Mouse (Mus musculus) hindbrain, embryonic 14.5 days (tissue): ENCODE data around the gene Cbr4. TPM values are rescaled to one million over a fixed set of nuclear protein-coding genes. Genes with fewer than 3 reads are reported as not detected.

Experiments
- ATAC-seq: fragments of 200-750 bp; cut with Nextera tagmentation; 2 replicates; pipeline ENCODE4 v1.8.0; 2017; ENCODE audit warnings: moderate number of reproducible peaks, mild to moderate bottlenecking, moderate TSS enrichment, moderate library complexity; ENCODE audit not compliant: low FRiP score
- DNase-seq: peaks from one replicate; pipeline ENCODE4 v3.0.0-alpha.2; 2015; ENCODE audit warnings: low spot score
- H3K27ac ChIP-seq: fragments of 300-500 bp; sonication (generic); 2 replicates; pipeline ENCODE4 v1.5.1; 2014; ENCODE audit warnings: mild to moderate bottlenecking, moderate library complexity
- H3K27me3 ChIP-seq: fragments of 300-500 bp; sonication (generic); 2 replicates; pipeline ENCODE4 v1.6.1; 2014; ENCODE audit warnings: mild to moderate bottlenecking, low read length, mixed read lengths; ENCODE audit not compliant: control insufficient read depth, insufficient read depth
- H3K36me3 ChIP-seq: fragments of 300-500 bp; sonication (generic); replicated peaks from 2 replicates; pipeline ENCODE4 v1.6.1; 2014; ENCODE audit not compliant: control insufficient read depth, insufficient read depth
- H3K4me1 ChIP-seq: fragments of 300-500 bp; sonication (generic); replicated peaks from 2 replicates; pipeline ENCODE4 v1.6.1; 2014; ENCODE audit warnings: antibody characterized with exemption, low read length, mixed read lengths; ENCODE audit not compliant: control insufficient read depth, insufficient read depth
- H3K4me2 ChIP-seq: fragments of 300-500 bp; sonication (generic); replicated peaks from 2 replicates; pipeline ENCODE4 v1.6.1; 2014; ENCODE audit warnings: mild to moderate bottlenecking, moderate library complexity
- H3K4me3 ChIP-seq: fragments of 300-500 bp; sonication (generic); replicated peaks from 2 replicates; pipeline ENCODE4 v1.5.1; 2014; ENCODE audit warnings: mild to moderate bottlenecking, low read length
- H3K9ac ChIP-seq: fragments of 300-500 bp; sonication (generic); 2 replicates; pipeline ENCODE4 v1.6.1; 2014
- H3K9me3 ChIP-seq: fragments of 300-500 bp; sonication (generic); 2 replicates; pipeline ENCODE4 v1.6.1; 2016; ENCODE audit warnings: low read length; ENCODE audit not compliant: control insufficient read depth
- WGBS: fragments of 180-500 bp; shearing (Covaris S2); extraction: QIAGEN DNeasy Blood & Tissue Kit; methylation state at CpG from one replicate; pipeline ENCODE4 v1.1.7; 2014; 5-methylcytosine and 5-hydroxymethylcytosine counted together
- polyA plus RNA-seq: library from polyadenylated mRNA; unstranded; fragments of >200 nt; fragmentation: Nextera tagmentation; extraction: Ambion mirVana; gene quantifications from 2 replicates; pipeline ENCODE4 v1.2.1, GENCODE M21; 2014

The Cbr4 gene
- polyA plus RNA-seq, 1 experiment from 2014 or later, result 22.4 TPM

DNA sequence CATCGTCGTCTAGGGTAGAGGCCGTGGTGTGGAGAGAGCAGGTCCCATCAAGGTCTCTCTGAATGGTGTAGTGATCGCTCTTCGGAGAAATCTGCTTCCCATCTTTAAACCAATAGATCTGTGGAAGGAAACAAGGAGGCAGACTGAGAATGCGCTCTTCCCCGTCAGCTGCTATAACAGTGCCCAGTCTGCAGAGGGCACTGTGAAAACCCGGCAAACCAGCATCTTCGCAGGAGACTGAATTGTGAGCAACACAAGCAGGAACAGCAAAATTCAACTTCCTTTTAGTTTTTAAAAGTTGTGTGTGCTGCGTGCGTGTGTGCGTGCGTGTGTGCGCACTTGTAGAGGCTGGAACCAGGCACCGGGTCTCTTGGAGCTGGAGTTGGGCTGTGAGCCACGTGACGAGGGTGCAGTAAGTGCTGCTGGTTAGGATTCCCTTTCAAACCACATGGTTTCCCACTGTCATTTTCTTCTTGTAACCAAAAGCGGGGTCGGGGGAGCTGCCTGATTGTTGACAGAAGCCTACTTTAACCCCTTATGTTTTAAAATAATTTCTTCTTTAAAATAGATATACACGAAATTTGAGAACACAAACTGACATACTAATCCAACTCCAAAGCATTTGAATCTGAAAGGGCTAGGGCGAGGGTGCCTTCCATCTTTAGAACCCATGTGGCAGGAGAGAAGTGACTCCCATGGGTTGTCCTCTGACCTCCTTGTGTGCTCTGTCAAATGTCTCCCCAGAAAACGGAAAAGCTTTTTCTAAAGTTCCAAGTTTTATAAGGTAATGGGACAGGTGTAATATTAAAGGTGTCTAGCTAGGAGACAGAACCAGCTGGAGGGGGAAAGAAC, 44.6 kb downstream of the Cbr4 start:
- Histone ChIP-seq H3K4me2 (no peak overlapping the region), H3K27me3 (no peaks in the 10 kb centered on the region), H3K36me3 (no peaks in the 10 kb centered on the region; the same call in 1 of the 2 replicates), H3K9me3 (no peaks in the 10 kb centered on the region), H3K4me1 (no peaks in the 10 kb centered on the region), H3K4me3 (no peak overlapping the region), H3K9ac (no peak overlapping the region), H3K27ac (no peak overlapping the region)
- ATAC-seq (no peak), DNase-seq (no peak)
- WGBS, result 65% methylated on average over 22 of the region's 22 CpGs

DNA sequence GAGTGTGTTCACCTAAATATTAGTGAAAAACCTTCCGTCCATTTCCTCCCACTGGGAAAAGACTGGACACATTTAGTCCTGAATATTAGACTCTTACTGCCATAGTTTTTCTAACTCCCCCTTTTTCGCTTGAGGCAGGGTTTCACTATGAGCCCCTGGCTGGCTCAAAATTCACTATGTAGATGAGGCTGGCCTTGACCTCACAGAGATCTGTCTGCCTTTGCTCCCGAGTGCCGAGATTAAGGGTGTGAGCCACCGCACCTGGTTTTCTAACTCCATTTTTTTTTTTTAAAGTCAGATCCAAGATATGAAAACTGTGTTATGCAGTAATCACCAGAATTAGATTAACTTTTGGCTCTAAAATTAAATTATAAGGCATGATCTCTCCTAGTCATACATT, 45.3 kb downstream of the Cbr4 start:
- Histone ChIP-seq H3K4me3 (no peak overlapping the region), H3K27ac (no peak overlapping the region), H3K9me3 (no peaks in the 10 kb centered on the region), H3K4me1 (no peaks in the 10 kb centered on the region), H3K36me3 (no peaks in the 10 kb centered on the region; the same call in 1 of the 2 replicates), H3K27me3 (no peaks in the 10 kb centered on the region), H3K9ac (no peak overlapping the region), H3K4me2 (no peak overlapping the region)
- WGBS, result 82% methylated on average over 5 of the region's 5 CpGs
- no peak for DNase-seq
- ATAC-seq, result no peak

DNA sequence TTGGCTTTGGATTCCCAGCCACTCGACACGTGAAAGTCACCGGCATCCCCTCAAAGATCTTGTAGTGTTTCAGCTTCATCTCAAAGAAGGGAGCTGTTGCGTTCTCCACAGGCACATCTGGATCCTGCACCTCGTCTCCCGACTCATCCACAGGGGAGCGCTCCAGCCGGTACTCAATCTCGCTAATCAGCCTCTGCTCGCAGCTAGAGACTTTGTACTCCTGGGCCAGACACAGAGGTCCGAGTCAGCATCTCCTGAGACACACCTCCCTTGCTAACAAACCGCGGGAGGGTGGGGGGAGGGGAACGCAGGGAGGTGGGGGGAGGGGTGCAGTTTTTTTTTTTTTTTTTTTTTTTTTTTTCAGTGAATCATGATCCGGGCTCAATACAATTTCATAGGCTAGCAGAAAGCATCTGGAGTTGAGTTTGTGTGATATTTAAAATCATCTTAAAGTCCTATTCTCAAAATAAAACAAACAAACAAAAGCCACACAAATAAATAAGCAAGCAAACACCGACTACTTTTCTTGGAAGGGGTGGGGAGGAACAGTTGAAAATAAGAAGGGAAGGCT, 45.9 kb downstream of the Cbr4 start:
- no peaks in the 10 kb centered on the region for H3K9me3 ChIP-seq
- no peak for DNase-seq
- no peak overlapping the region for H3K4me2 ChIP-seq
- H3K27ac ChIP-seq, result no peak overlapping the region
- no peaks in the 10 kb centered on the region; the same call in 1 of the 2 replicates for H3K36me3 ChIP-seq
- no peak overlapping the region for H3K4me3 ChIP-seq
- no peaks in the 10 kb centered on the region for H3K27me3 ChIP-seq
- H3K4me1 ChIP-seq, result no peaks in the 10 kb centered on the region
- no peak overlapping the region for H3K9ac ChIP-seq
- no peak for ATAC-seq
- WGBS, result 44% methylated on average over 16 of the region's 16 CpGs

DNA sequence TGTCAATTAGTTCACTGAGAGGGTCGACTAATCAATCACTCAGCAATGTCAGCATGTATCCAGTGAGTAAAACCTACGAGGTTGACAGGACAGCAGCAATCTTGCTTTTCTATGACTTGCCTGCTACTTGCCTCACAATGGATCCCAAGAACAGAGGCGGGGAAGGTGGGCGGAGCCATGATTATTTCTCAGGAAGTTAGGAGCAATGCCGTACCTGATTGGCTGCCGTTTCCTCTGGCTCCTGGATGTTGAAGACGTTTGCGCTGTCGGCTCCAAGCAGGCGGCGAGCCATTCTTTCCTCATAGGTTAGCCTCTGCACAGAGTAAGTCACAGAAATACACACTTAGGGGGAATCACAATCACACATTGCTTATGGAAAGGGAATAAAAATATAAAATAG, 47.9 kb downstream of the Cbr4 start:
- DNase-seq (peak; percentile 36), ATAC-seq (0 out of 2 replicates have a peak, but pooled peaks have one; percentile 51)
- Histone ChIP-seq H3K27ac (no peak overlapping the region; the same call in 1 of the 2 replicates), H3K9me3 (no peaks in the 10 kb centered on the region), H3K4me2 (no peak overlapping the region; the same call in 1 of the 2 replicates), H3K9ac (no peak overlapping the region), H3K36me3 (no peaks in the 10 kb centered on the region; the same call in 1 of the 2 replicates), H3K4me1 (no peaks in the 10 kb centered on the region), H3K4me3 (no peak overlapping the region), H3K27me3 (no peaks in the 10 kb centered on the region)
- WGBS, result 69% methylated on average over 11 of the region's 11 CpGs

DNA sequence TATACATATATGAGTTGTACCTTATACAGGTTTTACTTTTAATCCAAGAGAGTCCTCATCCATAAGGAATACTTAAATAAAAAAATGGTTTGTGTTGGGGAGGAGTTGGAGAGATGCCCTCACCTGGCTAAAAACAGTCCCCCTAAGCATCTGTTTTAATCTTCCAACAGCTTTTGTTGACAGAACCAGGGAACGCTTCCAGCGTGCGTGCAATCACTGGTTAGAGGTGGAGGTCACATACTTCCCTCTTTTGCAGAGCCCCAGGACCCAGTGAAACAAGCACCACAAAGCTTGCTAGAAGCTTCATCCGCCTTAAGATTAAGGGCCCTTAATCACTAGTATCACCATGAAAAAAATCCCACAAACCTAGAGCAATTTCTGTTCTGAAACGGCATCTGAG, 49.9 kb downstream of the Cbr4 start:
- no peaks in the 10 kb centered on the region for H3K27me3 ChIP-seq
- H3K9ac ChIP-seq, result no peak overlapping the region
- no peaks in the 10 kb centered on the region for H3K9me3 ChIP-seq
- H3K36me3 ChIP-seq, result no peaks in the 10 kb centered on the region
- no peak for DNase-seq
- H3K4me3 ChIP-seq, result no peak overlapping the region
- no peak for ATAC-seq
- no peak overlapping the region for H3K4me2 ChIP-seq
- no peaks in the 10 kb centered on the region for H3K4me1 ChIP-seq
- WGBS, result 87% methylated on average over 5 of the region's 5 CpGs
- H3K27ac ChIP-seq, result no peak overlapping the region

DNA sequence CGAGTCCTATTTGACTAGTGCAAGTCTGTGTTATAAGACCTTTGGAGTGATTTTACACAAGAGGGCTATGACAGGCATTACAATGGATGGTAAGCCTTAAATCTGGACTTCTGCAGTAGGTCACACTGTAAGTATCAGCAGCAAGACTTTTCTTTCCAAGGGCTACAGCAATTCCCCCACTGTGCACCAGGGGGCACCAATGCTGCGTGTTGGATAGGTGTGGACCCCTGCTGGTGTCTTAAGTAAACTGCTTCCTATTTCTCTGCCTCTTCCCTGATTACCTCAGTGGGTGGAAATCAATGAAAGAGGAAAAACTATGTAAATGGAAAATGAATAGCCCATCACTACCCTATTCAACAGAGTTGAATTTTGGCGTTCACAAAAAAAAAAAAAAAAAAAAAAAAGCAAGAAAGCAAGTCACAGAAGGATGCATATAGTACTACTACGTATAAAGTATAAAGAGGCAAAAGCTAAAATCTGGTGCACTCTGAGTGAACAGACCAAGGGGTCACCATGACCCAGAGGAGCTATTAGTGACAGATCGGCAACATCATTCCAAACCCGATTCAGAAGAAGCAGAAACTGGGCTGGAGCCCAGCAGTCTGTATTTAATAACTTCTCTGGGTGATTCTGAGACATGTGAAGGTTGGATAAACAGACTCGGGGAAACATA, 52.4 kb downstream of the Cbr4 start:
- ATAC-seq (peak; percentile 46), DNase-seq (peak; percentile 95)
- 46% methylated on average over 7 of the region's 7 CpGs for WGBS
- no peaks in the 10 kb centered on the region for H3K4me1 ChIP-seq
- no peaks in the 10 kb centered on the region for H3K27me3 ChIP-seq
- H3K9ac ChIP-seq, result no peak overlapping the region
- no peaks in the 10 kb centered on the region for H3K36me3 ChIP-seq
- no peaks in the 10 kb centered on the region for H3K9me3 ChIP-seq
- H3K4me3 ChIP-seq, result no peak overlapping the region
- no peak overlapping the region for H3K27ac ChIP-seq
- H3K4me2 ChIP-seq, result no peak overlapping the region

DNA sequence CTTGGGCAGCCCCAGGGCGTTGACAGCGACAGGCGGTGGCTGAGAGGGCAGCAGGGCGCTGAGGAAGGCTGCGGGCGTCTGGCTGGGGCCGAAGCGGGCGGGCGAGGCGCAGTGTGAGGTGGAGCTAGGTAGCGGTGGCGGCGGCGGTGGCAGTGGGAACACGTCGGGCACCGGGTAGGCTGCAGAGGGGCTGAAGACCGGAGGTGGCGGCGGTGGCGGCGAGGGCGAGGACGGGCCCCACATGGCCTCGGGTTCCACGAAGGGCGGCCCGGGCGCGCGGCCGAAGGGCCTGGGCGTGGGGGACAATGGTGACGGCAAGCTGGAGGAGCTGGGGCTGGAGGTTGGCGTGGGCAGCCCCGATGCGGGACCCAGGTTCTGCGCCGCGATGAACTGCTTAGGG, 62.1 kb downstream of the Cbr4 start:
- 56% methylated on average over 41 of the region's 41 CpGs for WGBS
- H3K9me3 ChIP-seq, result peaks cover 16% of the 10 kb centered on the region
- H3K4me1 ChIP-seq, result no peaks in the 10 kb centered on the region
- no peaks in the 10 kb centered on the region for H3K27me3 ChIP-seq
- peak overlapping the region; percentile 33 for H3K4me2 ChIP-seq
- no peak for ATAC-seq
- no peak for DNase-seq
- H3K36me3 ChIP-seq, result 0 out of 2 replicates have a peak, but pooled peaks cover 8% of the 10 kb centered on the region
- no peak overlapping the region for H3K27ac ChIP-seq
- no peak overlapping the region for H3K9ac ChIP-seq
- peak overlapping the region; percentile 15 for H3K4me3 ChIP-seq

DNA sequence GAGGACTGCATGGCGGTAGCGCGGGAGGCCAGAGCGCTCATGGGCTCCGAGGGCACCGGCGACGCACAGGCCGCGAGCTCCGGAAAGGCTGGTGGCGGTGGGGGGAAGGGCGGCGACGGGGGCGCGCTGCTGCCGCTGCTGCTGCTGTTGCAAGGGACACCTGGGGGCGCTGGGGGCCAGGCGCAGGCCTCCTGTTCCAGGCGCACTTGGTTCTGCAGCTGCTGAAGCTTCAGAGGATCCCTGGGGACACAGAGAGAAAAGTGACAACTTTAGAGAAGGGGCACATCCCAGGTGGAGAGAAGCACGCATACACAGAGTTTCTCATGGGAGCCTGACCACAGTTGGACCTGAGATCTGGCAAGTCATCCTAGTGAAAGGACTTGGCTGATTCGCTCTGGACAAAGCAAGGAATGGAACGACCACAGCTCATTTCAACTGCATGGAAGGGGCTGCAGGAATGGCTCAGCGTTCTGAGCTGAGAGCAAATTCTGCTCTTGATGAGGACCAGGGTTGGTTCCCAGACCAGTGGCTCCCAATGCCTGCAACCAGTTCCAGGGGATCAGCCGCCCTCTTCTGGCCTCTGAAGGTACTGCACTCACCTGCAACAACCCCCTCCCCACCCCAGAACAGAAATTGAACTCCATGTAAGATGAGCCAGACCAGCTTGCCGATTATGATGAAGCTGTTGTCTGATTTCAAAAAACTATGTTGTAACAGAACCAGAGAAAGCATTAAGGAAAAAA, 62.6 kb downstream of the Cbr4 start:
- Histone ChIP-seq H3K4me1 (no peaks in the 10 kb centered on the region), H3K4me3 (peak overlapping the region; percentile 15), H3K27me3 (no peaks in the 10 kb centered on the region), H3K9me3 (peaks cover 16% of the 10 kb centered on the region), H3K9ac (no peak overlapping the region), H3K27ac (no peak overlapping the region), H3K4me2 (peak overlapping the region; percentile 33), H3K36me3 (0 out of 2 replicates have a peak, but pooled peaks cover 8% of the 10 kb centered on the region)
- 29% methylated on average over 27 of the region's 27 CpGs for WGBS
- DNase-seq (no peak), ATAC-seq (no peak)
